Mouse (Mus musculus): ENCODE data around the gene 9030612E09Rik.

The 9030612E09Rik gene

GRCm38 (mm10) chr10:43203865-43204264 is 29.4 kb downstream of the 9030612E09Rik start:
- DNase-seq (ENCODE audit: low spot score), result no peak

- DNase-seq (ENCODE audit: low spot score), result peak; percentile 67
Observed at GRCm38 (mm10) chr10:43211866-43212265, 37.4 kb downstream of the 9030612E09Rik start.

GRCm38 (mm10) chr10:43217361-43217900 is 42.9 kb downstream of the 9030612E09Rik start:
- DNase-seq (ENCODE audit: low spot score), result no peak

- no peak for DNase-seq (ENCODE audit: low spot score)
Observed at GRCm38 (mm10) chr10:43220479-43220878, 46.0 kb downstream of the 9030612E09Rik start.

GRCm38 (mm10) chr10:43220910-43221625 is 46.6 kb downstream of the 9030612E09Rik start, which contains the start of gene Pdss2:
TSS of gene Pdss2 (plus strand) at chr10:43221486.
- DNase-seq (ENCODE audit: low spot score), result peak; percentile 93

- peak; percentile 68 for DNase-seq (ENCODE audit: low spot score)
Observed at GRCm38 (mm10) chr10:43221659-43222058, 47.2 kb downstream of the 9030612E09Rik start.

- no peak for DNase-seq (ENCODE audit: low spot score)
Observed at GRCm38 (mm10) chr10:43223391-43223790, 48.9 kb downstream of the 9030612E09Rik start.
